Mouse (Mus musculus): ENCODE measurements at regions not wholly inside any gene's neighbourhood (a gene's known extent, or its start where the extent isn't known, plus 50 kb on each side); places are given as distances from the start of the nearest gene placed in this dataset.
"Not testable (repeated sequence)": the region's sequence is repeated elsewhere in the genome, so short reads cannot be mapped to it uniquely, and the experiment has no call there.

DNA sequence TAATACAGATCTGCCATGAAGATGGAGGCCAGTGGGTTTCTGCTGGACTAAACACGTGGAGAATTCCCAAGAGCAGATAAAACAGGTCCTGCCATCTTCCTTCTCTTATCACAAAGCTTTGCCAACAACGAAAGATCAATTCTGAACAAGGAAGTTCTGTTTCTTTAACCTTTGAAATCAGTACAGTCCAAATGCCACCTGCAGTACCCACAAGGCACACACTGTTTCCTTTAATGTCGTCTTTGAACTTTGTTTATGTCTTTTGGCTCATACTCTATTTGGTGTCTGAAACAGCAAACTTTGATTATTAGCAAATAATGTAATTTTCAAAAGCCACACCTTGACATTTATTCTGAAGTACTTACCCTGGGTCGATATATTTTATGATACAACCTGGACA is 536.5 kb downstream of the Bckdhb start:
- DNase-seq (ENCODE audit: low spot score in 2 of 2) = no peak

DNA sequence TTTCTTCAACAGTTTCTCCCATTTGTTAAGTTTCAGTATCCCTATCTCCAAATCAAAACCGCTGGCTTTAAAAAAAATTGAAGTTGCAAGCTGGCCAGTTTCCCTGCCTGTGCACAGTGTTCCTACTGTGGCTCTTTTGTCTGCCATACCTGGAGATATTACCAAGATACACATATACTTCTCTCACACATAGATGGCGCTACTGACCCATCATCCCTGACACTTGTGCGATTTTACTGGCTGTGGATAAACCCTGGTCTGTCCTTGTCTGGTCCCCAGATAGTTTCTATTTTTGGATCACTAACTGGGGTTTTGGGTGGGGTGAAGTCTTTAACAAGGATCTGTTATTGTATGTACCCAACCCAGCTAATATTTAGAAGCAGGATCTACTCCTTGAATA is 541.8 kb downstream of the Bckdhb start:
- DNase-seq (ENCODE audit: low spot score in 2 of 2) = no peak

DNA sequence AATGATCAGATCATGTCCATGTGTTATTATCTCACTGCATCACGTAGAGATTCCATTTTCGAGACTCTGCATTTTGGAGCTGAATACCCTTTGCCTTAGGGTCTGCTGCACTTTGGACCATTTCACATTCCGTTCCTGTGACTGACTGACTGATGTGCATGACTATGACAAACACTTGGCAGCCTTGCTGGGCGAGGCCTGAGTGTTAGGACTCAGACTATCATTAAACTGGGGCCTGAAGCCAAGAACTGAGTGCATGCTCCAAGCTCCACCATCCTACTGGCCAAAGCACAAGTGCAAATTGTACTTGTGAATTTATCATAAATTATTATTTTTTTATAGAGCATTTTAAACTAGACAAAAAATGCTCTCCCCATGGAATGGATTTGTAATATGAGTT is 547.8 kb downstream of the Bckdhb start:
- no peak for DNase-seq (ENCODE audit: low spot score in 2 of 2)

DNA sequence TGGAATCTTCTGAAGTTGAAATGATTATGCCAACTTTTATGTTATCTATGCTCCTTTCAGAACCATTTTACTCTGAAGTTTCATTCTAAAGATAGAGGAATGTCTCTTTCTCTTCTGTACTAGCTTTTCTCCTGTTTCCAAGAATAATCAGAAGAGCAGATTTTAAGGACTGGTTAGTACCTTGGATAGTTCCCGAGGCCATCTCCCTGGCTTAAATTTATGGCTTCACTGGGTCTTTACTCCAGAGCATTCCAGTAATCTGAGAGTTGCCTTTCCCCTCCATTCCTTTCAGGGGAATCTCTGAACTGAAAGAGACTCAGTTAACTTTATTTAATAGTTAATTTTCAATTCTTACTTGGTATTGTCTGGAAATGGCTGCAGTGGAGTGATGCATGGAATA is 551.0 kb downstream of the Bckdhb start:
- no peak for DNase-seq (ENCODE audit: low spot score in 2 of 2)

DNA sequence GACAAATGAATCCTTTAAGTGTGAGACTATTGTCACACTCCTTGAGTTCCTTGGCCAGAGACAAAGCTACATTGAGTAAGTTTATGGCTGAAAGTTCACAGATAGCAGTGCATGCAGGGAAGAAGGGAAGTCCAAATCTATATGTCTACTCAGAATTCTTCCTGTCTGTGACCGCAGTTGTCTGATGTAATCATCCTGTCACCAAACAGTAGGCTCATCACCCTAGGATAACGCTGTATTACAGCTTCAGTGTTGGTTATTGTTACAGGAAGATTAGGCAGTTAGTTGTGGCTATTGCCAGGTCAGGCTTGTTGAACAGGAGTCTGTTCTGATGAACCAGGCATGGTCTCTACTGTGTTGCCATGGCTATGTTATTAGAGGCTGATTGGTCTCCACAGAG is 574.6 kb downstream of the Bckdhb start:
- no peak for DNase-seq (ENCODE audit: low spot score in 2 of 2)

DNA sequence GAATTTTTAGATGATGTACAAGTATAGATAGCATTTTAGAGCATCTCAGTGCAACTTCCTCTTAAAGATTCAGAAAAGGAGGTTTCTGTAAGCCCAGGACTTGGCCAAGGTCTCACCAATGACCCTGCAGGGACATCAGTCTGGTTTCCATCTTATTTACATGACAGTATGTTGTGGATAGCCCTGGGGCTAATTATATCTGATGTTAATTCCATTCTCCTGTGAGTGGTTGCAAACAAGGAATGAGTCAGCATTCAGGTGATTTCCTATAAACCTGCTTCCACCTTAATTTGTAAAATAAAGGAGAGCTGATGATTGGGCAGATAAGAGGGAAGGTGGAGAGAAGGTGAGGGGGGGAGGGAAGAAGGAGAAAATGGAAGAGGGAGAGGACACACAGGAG is 578.0 kb downstream of the Bckdhb start:
- not testable (repeated sequence) for DNase-seq (ENCODE audit: low spot score in 2 of 2)

DNA sequence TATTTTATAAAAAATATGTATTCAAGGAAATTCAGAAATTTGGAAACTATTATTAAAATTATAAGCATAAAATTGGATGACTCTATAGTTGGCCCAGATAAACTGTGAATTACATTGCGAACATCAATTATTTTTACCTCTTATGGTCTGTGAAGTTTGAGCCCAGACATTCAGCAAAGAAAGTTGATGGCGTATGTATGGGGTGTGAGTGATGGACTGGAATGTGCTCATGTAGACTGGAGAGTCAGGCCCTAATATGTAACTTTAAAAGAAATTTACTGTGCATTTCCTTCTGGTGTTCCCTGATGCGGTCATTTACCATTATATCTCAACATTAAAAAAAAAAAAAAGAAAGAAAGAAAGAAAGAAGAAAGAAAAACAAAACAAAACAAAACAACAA is 592.1 kb downstream of the Bckdhb start:
- no peak for DNase-seq (ENCODE audit: low spot score in 2 of 2)

DNA sequence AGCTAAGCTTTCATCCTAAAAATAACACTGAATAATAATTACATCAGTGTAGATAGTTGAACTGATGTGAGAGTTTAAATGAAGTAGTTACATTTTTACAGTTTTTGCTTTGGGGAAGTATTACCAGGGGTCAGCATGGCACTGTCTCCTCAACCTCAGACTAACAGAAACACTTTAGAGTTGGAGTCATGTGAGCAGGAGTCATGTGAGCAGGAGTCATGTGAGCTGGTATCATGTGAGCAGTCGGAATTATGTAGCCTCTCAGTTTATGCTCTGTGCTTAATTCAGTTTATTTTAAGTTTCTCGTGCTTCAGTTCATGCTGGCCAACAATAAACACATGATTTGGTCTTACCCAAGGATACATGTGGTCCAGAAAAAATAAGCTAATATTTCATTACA is 620.5 kb downstream of the Bckdhb start:
- no peak for DNase-seq (ENCODE audit: low spot score in 2 of 2)

DNA sequence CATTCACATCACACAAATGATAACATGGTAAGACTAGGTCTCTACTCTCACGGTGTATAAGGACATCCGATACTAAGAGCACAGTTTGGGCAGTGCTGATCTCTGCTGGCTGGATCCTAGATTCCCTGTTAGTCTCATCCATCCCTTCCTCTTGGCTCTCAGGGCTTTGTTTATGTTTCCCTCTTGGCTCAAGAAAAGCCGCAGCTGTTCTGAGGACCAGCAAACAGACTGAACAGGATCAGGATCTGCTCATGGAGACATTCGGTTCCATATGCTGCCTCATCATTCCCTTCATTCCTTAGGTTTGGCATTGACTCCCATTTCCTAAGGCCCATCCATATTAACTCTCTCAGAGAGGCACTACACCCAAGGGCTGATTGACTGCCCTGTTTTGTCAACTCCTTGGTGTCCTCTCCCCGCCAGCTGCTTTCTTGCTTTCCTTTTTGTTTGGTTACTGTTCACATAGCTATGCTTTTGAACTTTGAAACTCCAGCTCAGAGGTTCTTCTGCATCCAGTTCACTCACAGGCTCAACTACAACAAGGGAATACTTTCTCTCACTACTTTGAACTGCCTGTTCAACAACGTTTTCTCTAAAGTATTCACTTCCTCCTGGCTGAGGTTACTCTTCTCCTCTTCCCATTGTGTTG is 623.2 kb downstream of the Bckdhb start:
- peak in 1 of 2 experiments; percentile 23 for DNase-seq (ENCODE audit: low spot score in 2 of 2)

DNA sequence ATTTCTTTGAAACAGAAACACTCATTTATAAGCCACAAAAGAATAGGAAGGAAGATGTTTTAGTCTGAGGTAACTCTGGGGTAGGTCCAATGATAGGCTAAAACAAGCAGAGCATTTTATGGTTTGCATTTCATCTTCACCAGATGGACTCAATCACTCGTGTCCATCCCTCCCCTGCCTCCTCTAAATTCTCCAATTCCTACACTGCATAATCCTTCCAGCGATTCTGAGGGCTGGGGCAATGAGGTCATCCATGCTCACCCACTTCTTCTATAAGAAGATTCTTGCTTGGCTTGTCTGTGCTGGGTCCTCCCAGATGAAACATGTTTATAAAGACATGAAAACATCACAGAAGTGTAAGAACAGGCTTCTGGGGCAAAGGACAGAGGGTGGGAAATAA is 630.3 kb downstream of the Bckdhb start:
- DNase-seq (ENCODE audit: low spot score in 2 of 2) = no peak

DNA sequence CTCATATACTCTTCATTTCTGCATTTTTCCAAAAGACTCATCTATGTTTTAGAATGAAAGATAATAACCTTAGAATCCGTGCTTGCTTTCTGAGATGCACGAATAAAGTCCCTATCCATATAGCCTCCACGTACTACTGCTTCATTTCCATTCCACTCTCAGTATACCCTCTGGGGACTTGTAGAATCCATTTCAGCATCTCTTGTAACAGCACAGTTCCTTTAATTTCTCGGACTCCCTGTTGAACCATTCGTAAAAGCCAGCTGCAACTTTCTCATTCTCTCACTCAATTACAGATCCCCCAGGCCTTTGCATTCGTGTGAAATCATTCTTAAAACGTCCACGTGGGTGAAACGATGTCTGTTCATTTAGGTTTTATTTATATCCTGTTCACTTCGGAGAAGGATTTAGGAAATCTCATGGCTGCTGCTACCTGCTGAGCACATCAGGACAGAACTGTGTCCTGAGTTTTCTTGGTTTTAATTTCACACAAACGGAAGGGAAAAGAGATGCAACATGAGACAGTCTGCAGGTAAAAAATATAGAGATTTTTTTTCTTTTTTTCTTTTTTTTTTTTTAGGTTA is 631.4 kb downstream of the Bckdhb start:
- no peak for DNase-seq (ENCODE audit: low spot score in 2 of 2)

DNA sequence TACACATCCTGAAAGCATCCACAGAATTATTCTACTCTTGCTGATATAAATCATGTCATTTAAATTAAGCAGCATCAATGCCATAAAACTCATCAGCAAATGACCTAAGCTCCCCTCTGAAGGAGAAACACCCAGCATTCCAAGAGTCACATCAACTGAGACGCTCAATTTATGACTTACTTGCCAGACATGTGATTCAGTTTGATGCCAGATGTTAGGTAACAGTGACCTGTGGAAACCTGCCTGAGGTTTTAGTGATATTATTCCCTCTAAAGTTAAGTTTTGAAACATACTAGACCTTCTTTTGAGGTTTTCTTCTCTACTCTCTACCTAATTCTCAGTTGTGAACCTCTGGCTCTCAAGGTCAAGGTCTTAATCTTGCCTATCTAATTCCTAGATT is 633.4 kb downstream of the Bckdhb start:
- no peak for DNase-seq (ENCODE audit: low spot score in 2 of 2)

DNA sequence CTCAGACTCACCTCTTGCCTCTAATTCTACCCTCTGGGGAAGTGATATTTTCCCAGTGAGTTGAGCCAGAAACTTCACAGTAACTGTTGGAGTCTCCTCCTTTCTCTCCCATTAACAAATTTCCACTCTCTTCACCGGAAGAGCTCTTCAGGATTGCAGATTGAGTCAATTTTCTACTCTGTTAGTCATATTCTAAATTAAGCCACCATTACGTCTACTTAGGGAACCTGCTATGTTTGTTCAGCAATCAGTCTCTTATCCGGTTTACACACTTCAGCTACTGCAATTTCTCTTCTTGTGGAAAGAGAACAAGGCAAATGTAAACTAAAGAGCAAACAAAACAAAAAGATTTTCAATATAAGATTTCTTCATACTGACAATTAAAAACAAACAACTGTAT is 644.6 kb downstream of the Bckdhb start:
- no peak for DNase-seq (ENCODE audit: low spot score in 2 of 2)

DNA sequence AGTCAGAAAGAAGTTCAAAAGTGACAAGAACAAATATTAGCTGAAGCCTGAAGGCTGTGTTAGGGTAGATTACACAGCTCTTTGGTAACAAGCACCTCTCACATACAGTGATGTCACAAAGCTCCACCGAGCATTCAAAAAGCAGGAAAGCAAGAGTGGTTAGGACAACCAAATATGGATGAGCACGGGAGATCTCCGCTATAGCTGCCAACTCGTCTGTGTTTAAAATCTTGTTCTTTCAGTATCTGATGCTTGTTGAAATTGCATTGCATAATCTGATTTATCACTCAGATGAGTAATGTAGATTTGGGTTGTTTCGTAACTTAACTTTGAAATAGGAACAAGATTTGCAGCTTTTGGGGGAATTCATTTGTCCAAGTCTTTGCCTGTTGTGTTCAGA is 652.8 kb downstream of the Bckdhb start:
- no peak for DNase-seq (ENCODE audit: low spot score in 2 of 2)

DNA sequence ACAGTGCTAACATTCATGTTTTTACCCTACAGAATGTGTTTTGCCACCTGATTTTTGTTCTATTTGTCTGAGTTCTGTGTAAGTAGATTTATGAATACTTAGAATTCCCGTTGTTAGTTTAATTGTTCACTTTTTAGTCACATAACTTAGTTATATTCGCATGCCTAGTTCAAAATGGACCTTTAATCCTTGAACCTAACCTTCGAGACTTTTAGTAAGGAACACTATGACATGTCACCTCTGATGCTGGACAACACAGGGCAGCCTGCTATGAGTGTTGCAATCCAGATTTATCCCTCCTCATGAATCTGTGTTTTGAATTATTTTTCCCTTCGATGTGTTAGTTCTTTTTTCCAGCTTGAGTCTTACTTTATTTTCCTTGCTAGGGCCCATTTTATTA is 662.8 kb downstream of the Bckdhb start:
- DNase-seq (ENCODE audit: low spot score in 2 of 2) = no peak

DNA sequence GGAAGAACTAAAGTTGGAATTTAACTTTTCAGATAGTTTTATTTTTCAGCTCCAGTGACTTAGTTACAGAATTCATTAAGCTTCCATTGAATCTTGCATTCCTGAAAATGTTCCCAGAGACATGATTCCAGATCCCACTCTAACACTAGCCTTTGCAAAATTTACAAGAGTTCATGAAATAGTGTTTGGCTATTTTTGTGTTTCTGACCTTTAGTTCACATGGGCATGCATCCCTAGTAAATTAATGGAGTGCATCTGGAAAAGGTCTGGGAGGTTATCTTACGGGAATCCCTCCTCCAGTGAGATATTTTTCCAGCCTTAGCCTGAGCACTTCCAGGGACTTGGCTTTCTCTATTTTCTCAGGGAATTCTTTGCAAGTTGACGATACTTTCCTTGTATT is 669.8 kb downstream of the Bckdhb start:
- no peak for DNase-seq (ENCODE audit: low spot score in 2 of 2)

Data from urinary bladder, postnatal 4 days (tissue).